Mouse (Mus musculus) MEL (cell line): Measurements from ENCODE around the gene Rpl3. TPM values are rescaled to one million over a fixed set of nuclear protein-coding genes. Genes with fewer than 3 reads are reported as not detected.
A peak's percentile ranks its signal among the peaks of the same experiment; 100 is the strongest.

Experiments used
- DNase-seq: peaks from one replicate; pipeline ENCODE4 v3.0.0; 2011; ENCODE audit warnings: low read depth, low spot score
- H3K27ac ChIP-seq: 2 replicates; pipeline ENCODE4 v1.5.1; 2012; ENCODE audit warnings: low read depth, mild to moderate bottlenecking, control low read depth, low read length, moderate library complexity; ENCODE audit not compliant: control insufficient read depth
- H3K27me3 ChIP-seq, 2 experiments: fragments of 150-350 bp in 1 of 2; sonication (generic) in 1 of 2; 2 replicates each; pipeline ENCODE4 v1.6.1; 2012; ENCODE audit warnings: low read length in 2 of 2, mild to moderate bottlenecking in 2 of 2, improper control_type of control experiment in 1 of 2, moderate library complexity in 1 of 2; ENCODE audit not compliant: insufficient read depth in 2 of 2, control insufficient read depth in 1 of 2
- H3K36me3 ChIP-seq, 2 experiments: 2 replicates each; pipeline ENCODE4 v1.6.1; 2012 to 2014; ENCODE audit warnings: low read length in 2 of 2, improper control_type of control experiment in 1 of 2, inconsistent platforms in 1 of 2, mild to moderate bottlenecking in 1 of 2; ENCODE audit not compliant: insufficient read depth in 2 of 2, control insufficient read depth in 1 of 2
- H3K4me1 ChIP-seq, 2 experiments: fragments of 150-350 bp in 1 of 2; sonication (generic) in 1 of 2; 2 replicates each; pipeline ENCODE4 v1.6.1; 2012; ENCODE audit warnings: low read length in 2 of 2, improper control_type of control experiment in 1 of 2, mild to moderate bottlenecking in 1 of 2; ENCODE audit not compliant: insufficient read depth in 2 of 2, control insufficient read depth in 1 of 2
- H3K4me3 ChIP-seq, 2 experiments: fragments of 150-350 bp in 1 of 2; sonication (generic) in 1 of 2; 2 replicates each; pipeline ENCODE4 v1.5.1; 2012; ENCODE audit warnings: low read depth in 2 of 2, low read length in 2 of 2, mild to moderate bottlenecking in 2 of 2, moderate library complexity in 2 of 2, control low read depth in 1 of 2, improper control_type of control experiment in 1 of 2; ENCODE audit not compliant: control insufficient read depth in 1 of 2, insufficient read depth in 1 of 2
- H3K79me2 ChIP-seq: 2 replicates; pipeline ENCODE4 v1.6.1; 2012; ENCODE audit warnings: mild to moderate bottlenecking, low read length, moderate library complexity; ENCODE audit not compliant: control insufficient read depth, poor library complexity, insufficient read depth
- H3K9ac ChIP-seq: 2 replicates; pipeline ENCODE4 v1.6.1; 2012; ENCODE audit warnings: low read depth, mild to moderate bottlenecking, control low read depth, low read length, moderate library complexity; ENCODE audit not compliant: control insufficient read depth, poor library complexity, severe bottlenecking
- H3K9me3 ChIP-seq: fragments of 150-350 bp; sonication (generic); replicated peaks from 2 replicates; pipeline ENCODE4 v1.6.1; 2012; ENCODE audit warnings: mild to moderate bottlenecking, low read length, improper control_type of control experiment, moderate library complexity; ENCODE audit not compliant: insufficient read depth
- CHD2 ChIP-seq: IDR thresholded peaks from 2 replicates; pipeline ENCODE4 v1.6.1; 2011; ENCODE audit warnings: low read length, improper control_type of control experiment
- E2F4 ChIP-seq: IDR thresholded peaks from 2 replicates; pipeline ENCODE4 v1.6.1; 2011; ENCODE audit warnings: low read depth, low read length, improper control_type of control experiment, borderline replicate concordance
- EP300 ChIP-seq, 2 experiments: IDR thresholded peaks; 2 replicates each; pipeline ENCODE4 v1.6.1; 2011; ENCODE audit warnings: improper control_type of control experiment in 2 of 2, low read length in 2 of 2, low read depth in 1 of 2, mild to moderate bottlenecking in 1 of 2
- ETS1 ChIP-seq: IDR thresholded peaks from 2 replicates; pipeline ENCODE4 v1.6.1; 2012; ENCODE audit warnings: low read depth, mild to moderate bottlenecking, inconsistent platforms, low read length, improper control_type of control experiment, moderate library complexity
- HCFC1 ChIP-seq: IDR thresholded peaks from 2 replicates; pipeline ENCODE4 v1.6.1; 2012; ENCODE audit warnings: low read depth, mild to moderate bottlenecking, inconsistent platforms, low read length, improper control_type of control experiment, moderate library complexity
- MAX ChIP-seq: IDR thresholded peaks from 2 replicates; pipeline ENCODE4 v1.6.1; 2011; ENCODE audit warnings: low read length, improper control_type of control experiment
- MXI1 ChIP-seq: IDR thresholded peaks from 2 replicates; pipeline ENCODE4 v1.6.1; 2011; ENCODE audit warnings: mild to moderate bottlenecking, low read depth, low read length, improper control_type of control experiment
- MYB ChIP-seq: IDR thresholded peaks from 2 replicates; pipeline ENCODE4 v1.6.1; 2011; ENCODE audit warnings: mild to moderate bottlenecking, low read depth, low read length, improper control_type of control experiment
- NELFE ChIP-seq: IDR thresholded peaks from 2 replicates; pipeline ENCODE4 v1.6.1; 2011; ENCODE audit warnings: low read depth, low read length, improper control_type of control experiment
- RAD21 ChIP-seq: IDR thresholded peaks from 2 replicates; pipeline ENCODE4 v1.6.1; 2011; ENCODE audit warnings: mild to moderate bottlenecking, low read depth, low read length, improper control_type of control experiment
- RCOR1 ChIP-seq: IDR thresholded peaks from 2 replicates; pipeline ENCODE4 v1.6.1; 2012; ENCODE audit warnings: low read depth, mild to moderate bottlenecking, inconsistent platforms, low read length, improper control_type of control experiment
- USF1 ChIP-seq: IDR thresholded peaks from 2 replicates; pipeline ENCODE4 v1.6.1; 2014; ENCODE audit warnings: low read depth, mild to moderate bottlenecking, inconsistent platforms, low read length, improper control_type of control experiment, moderate library complexity
- USF2 ChIP-seq, 2 experiments: IDR thresholded peaks; 2 replicates each; pipeline ENCODE4 v1.6.1; 2011 to 2012; ENCODE audit warnings: improper control_type of control experiment in 2 of 2, low read length in 2 of 2, borderline replicate concordance in 1 of 2, inconsistent platforms in 1 of 2, low read depth in 1 of 2, mild to moderate bottlenecking in 1 of 2; ENCODE audit not compliant: insufficient read depth in 1 of 2
- ZKSCAN1 ChIP-seq: IDR thresholded peaks from 2 replicates; pipeline ENCODE4 v1.6.1; 2012; ENCODE audit warnings: low read depth, mild to moderate bottlenecking, inconsistent platforms, low read length, improper control_type of control experiment, moderate library complexity
- ZMIZ1 ChIP-seq: IDR thresholded peaks from 2 replicates; pipeline ENCODE4 v1.6.1; 2012; ENCODE audit warnings: low read depth, mild to moderate bottlenecking, inconsistent platforms, low read length, improper control_type of control experiment, moderate library complexity
- ZNF384 ChIP-seq: IDR thresholded peaks from 2 replicates; pipeline ENCODE4 v1.6.1; 2012; ENCODE audit warnings: low read depth, mild to moderate bottlenecking, inconsistent platforms, low read length, improper control_type of control experiment
- polyA plus RNA-seq, 2 experiments: library from polyadenylated mRNA; stranded (reverse) in 1 of 2; unstranded in 1 of 2; fragments of >175 nt in 1 of 2; fragments of >200 nt in 1 of 2; gene quantifications; 2 replicates each; pipeline versions ENCODE4 v1.2.1 to v1.2.4; 2012; ENCODE audit warnings: low replicate concordance in 2 of 2, low read depth in 1 of 2; ENCODE audit not compliant: insufficient read length in 2 of 2, insufficient read depth in 1 of 2, missing spikeins in 1 of 2
- total RNA-seq: library from RNA; depleted of rRNA; stranded (reverse); fragments of 300-350 nt; gene quantifications from 2 replicates; pipeline ENCODE4 v1.2.3, GENCODE M21; 2012

The Rpl3 gene
- total and polyA plus RNA-seq, 3 experiments, result 543 to 1,686 (median 1,096) TPM

- H3K4me1 ChIP-seq, result peaks cover 13 to 37% of the 10 kb centered on the region in 2 experiments; a peak in 3 of 4 replicates
- DNase-seq, result no peak
Measured at GRCm38 (mm10) chr15:80095596-80095995, 3.9 kb upstream of the Rpl3 start.

DNA sequence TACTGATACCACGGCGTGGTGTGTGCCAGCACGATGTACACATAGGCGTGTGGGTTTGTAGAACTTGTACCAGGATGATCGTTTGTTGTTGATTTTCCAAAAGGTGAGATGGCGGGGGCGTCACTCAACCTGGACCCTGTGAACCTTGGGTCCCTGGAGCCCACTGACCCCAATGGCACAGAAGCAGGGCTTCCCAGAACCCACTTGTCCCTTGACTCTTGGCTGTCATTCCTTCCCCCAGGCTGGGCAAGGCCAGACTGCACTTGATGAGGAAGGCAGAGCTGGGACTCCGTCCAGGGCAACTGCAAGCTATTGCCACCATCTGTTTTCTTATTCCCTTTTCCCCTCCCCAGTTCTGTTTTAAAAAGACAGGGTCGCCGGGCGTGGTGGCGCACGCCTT is 2.5 kb upstream of the Rpl3 start:
- no peak for TF ChIP-seq ZNF384
- TF ChIP-seq CHD2, result no peak
- TF ChIP-seq HCFC1, result no peak
- no peak for TF ChIP-seq MYB
- TF ChIP-seq ZKSCAN1, result no peak
- TF ChIP-seq, all 39 proteins: peak for 0
- no peak for DNase-seq
- no peak overlapping the region for H3K27ac ChIP-seq
- H3K79me2 ChIP-seq, result peaks cover 35% of the 10 kb centered on the region
- no peak overlapping the region for H3K9ac ChIP-seq
- H3K4me1 ChIP-seq, result peaks cover 23 to 44% of the 10 kb centered on the region in 2 experiments
- H3K36me3 ChIP-seq, result peaks cover 0 to 30% of the 10 kb centered on the region in 2 experiments; a peak in 2 of 4 replicates
- no peaks in the 10 kb centered on the region for H3K27me3 ChIP-seq
- H3K4me3 ChIP-seq, result no peak overlapping the region
- no peaks in the 10 kb centered on the region for H3K9me3 ChIP-seq

More at GRCm38 (mm10) chr15:80095596-80095995, 3.9 kb upstream of the Rpl3 start:
- peaks cover 35% of the 10 kb centered on the region for H3K79me2 ChIP-seq
- H3K27ac ChIP-seq, result no peak overlapping the region
- H3K9me3 ChIP-seq, result no peaks in the 10 kb centered on the region
- no peak overlapping the region for H3K4me3 ChIP-seq
- H3K27me3 ChIP-seq, result no peaks in the 10 kb centered on the region
- H3K36me3 ChIP-seq, result peaks cover 0 to 20% of the 10 kb centered on the region in 2 experiments; a peak in 2 of 4 replicates
- H3K9ac ChIP-seq, result peak overlapping the region; percentile 5; the same call in 1 of the 2 replicates
- TF ChIP-seq MXI1 (no peak), EP300 (IDR thresholded peaks at IDR 0.05; ENCODE audit: low read depth in 1 of 2, low read length in 2 of 2) (no peak), MAX (no peak), ZMIZ1 (no peak), RAD21 (no peak), USF2 (IDR thresholded peaks at IDR 0.05; ENCODE audit: borderline replicate concordance in 1 of 2, insufficient read depth in 1 of 2, low read depth in 1 of 2, low read length in 2 of 2) (no peak), E2F4 (no peak), ZNF384 (no peak), NELFE (no peak), USF1 (no peak), RCOR1 (no peak), ETS1 (no peak)
